Mouse (Mus musculus): ENCODE results near the gene Epha10. TPM values are rescaled to one million over a fixed set of nuclear protein-coding genes. Genes with fewer than 3 reads are reported as not detected.
"Not testable (repeated sequence)": the region's sequence is repeated elsewhere in the genome, so short reads cannot be mapped to it uniquely, and the experiment has no call there.

The Epha10 gene
- polyA plus RNA-seq, 3 experiments from 2014 or later: not detected

DNA sequence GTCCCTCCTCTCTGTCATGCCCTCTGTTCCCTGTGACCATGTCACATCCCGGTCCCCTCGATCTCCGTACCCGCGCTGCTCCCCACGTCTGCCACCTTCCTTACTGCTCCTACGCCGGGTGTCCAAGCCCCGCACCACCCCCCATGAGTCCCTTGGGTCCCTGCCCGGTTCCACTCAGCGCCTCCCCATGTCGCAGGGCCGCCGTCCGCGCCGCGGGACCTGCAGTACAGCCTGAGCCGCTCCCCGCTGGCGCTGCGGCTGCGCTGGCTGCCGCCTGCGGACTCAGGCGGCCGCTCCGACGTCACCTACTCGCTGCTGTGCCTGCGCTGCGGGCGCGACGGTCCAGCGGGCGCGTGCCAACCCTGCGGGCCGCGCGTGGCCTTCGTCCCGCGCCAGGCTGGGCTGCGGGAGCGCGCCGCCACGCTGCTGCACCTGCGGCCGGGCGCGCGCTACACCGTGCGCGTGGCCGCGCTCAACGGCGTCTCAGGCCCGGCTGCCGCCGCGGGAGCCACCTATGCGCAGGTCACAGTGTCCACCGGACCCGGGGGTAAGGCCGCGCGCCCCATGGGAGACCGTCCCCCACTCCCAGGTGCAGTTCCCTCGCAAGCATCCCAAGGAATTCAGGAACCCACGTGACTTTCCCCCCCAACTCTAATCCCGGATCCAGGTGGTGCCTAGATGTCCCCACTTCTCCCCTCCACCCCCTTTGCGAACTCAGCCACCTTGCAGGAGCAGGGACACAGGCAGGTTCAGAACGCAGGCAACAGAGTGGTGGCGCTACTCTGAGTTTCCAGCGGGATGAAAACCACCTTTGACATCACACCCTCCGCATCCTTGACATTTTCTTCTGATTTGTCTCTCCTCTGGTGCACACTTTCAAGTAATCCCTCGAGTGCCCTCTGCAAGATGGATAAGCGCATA is 14.1 kb downstream of the Epha10 start:
- no peak for ATAC-seq

DNA sequence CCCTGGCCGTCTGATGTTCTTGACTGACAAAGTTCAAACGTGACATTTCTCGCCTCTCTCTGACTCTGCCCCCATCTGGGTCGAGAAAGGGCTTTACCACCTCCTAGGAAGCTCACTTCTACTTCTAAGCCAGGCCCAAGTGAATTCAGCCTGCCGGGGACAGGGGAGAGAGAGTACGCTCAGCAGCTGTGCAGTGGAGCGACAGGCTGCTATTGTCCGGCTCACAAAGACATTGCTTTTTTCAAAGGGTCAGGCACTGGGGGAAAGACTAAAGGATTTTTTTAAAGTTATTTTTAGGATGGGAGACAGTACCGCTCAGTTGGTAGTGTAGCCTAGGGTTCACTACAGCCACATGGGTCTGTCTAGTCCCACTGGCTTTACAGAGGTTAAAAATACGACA is 17.7 kb downstream of the Epha10 start:
- ATAC-seq: no peak

DNA sequence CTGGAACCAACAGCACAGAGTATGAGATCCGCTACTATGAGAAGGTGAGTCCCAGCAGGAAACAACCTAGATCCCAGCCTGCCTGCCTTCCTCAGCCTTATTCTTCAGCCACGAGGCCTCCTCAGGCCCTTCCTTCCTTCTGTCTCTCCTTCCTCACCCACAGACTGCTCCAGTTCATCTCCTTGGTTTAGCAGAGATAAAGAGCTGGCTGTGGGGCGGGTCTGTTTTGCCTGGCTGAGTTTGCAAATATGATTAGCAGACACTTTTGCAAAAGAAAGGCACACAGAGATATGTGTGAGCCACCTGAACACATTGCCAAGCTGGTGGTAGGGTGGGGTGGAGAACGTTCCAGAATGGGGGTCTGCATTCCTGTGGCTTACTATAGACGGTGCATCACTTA is 19.2 kb downstream of the Epha10 start:
- no peak for ATAC-seq

DNA sequence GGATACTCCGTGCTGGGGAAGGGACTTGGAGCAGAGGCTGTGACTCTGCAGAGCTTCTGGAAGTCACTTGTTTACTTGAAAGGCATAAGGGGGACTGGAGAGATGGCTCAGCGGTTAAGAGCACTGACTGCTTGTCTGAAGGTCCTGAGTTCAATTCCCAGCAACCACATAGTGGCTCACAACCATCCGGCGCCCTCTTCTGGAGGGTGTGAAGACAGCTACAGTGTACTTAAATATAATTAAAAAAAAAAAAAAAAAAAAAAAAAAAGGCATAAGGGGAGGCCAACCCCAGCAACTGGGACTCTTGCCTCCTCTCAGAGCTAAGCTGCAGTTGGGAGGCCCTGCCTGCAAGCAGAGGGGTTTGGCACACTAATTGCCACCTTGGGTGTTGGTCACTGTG is 24.7 kb downstream of the Epha10 start:
- no peak for ATAC-seq

DNA sequence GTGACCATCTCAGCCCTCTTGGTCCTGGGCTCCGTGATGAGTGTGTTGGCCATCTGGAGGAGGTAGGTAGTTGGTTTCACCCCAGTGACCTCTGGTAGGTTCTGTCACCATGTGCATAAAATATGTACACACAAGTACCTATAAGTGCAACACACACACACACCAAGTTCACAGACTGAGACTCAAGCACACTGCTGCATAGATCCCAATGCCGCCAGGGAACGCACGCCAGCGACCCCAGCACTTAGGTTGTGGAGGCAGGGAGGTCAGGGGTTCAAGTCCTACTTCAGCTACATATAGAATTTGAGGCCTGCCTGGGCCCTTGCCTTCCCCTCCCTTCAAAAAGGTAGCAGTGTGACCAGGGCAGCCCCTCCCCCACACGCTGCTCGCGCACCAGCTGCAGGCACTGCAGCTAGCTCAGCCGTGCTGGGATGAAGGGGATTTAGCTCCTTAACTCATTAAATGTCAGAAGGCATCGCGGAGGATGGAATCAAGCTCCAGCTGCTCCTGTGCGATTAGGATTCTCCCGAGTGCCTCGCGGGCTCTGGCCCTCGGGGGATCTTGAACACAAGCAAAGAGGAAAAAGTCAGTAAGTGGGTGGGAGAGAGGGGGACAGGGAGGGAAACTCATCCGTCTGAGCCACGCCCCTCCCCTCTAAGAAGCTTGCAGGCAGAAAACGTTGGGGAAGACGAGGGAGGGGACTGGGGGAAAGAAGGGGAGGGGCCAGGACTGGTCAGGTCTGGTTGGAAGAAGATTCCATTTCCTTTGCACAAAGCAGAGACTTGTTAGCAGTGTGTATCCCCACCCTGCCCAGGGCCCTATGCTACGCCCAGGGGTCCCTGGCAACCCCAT is 25.5 kb downstream of the Epha10 start:
- no peak for ATAC-seq

DNA sequence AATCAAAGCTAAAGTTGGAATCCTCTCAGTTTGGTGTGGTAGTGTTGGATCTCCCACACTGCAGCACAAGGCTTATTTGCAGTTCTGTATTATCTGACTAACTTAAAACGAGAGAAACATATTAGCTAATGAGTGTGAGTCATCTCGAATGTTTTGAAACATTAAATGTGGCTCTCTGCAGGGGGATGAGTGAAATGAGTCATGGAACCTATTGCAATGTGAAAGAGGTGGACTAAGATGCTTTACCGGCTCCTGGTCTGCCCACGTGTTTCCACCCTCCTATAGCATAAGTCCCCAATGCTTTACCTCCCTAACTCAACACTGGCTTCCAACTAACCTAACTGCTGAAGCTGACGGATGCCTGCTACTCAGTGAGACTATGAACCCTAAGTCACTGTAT is 47.4 kb downstream of the Epha10 start:
- peak; percentile 82 for ATAC-seq

DNA sequence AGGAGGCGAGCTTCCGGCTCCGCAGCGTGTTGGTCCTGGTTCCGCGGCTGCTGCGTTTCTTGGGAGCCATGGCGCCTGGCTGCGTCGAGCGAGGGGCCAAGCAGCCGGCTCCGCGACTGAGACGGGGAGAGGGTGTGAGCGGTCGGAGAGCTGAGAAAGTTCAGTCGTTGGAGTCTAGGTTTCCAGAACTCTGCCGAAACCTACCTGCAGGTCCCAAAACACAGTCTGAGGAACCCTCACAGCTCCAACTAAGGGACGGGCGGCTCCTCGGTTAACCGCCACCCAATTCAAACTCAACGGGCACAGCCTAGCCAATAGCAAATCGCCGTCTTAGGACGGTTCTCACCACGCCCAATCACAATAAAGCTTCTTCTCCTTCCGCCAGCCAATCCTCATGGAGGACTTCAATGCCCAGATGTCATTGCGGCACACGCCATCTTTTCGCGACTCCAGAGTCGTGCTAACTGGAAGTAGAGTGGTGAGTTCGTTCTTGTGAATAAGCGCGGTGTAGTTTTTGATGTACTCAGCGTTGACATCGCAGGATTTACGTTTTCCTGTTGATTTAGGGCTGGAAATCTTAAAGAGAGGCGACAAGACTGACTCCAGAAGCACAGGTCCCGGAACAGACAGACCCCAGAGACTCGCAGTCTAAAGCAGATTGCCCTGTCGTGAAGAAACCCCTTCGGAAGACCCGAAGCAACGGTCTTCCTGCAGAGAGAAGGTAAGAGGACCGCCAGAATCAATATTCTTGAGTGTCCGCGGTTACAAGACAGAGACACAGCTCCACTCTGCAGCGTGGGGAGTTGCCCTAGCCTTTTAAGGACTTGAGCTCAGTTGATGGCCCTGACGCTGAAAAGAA is 56.1 kb downstream of the Epha10 start, which contains the start of gene 9930104L06Rik:
TSS of gene 9930104L06Rik (plus strand) at position 436 of the 859 bp plus-strand sequence.
- peak; percentile 100 for ATAC-seq

DNA sequence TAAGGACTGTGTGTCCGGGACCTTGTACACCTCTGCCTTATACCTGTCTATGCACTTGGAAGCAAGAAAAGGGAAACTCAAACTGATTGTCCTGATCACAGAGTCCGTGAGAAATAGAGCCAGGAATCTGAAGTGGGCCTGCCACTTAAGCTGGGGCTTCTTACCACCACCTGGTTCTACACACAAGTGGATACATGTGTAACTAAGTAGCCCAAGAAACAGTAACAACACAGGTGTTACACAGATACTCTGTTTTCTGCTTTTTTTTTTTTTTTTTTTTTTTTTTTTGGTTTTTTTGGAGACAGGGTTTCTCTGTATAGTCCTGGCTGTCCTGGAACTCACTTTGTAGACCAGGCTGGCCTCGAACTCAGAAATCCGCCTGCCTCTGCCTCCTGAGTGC is 58.5 kb downstream of the Epha10 start, which contains the start of gene Cdca8:
TSS of gene Cdca8 (minus strand) at position 101 of the 400 bp plus-strand sequence.
- not testable (repeated sequence) for ATAC-seq

DNA sequence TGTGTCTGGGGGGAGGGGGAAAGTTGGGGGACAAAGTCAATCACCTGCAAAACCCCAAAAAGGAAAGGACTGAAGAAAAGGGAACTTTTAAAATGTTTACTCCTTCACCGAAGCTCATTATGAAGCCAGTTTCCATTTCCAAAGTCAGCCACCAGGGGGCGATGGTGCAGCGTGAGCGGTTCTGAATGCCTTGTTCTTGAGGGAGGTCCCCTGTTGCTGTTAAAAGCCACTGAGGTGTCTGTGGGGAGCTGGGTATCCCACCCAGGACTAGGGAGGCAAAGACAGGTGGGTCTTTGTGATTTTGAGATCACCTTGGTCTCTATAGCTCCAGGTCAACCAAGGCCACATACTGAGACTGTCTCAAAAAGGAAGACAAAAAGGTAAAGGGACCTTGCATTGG is 62.3 kb downstream of the Epha10 start:
- peak; percentile 82 for ATAC-seq

DNA sequence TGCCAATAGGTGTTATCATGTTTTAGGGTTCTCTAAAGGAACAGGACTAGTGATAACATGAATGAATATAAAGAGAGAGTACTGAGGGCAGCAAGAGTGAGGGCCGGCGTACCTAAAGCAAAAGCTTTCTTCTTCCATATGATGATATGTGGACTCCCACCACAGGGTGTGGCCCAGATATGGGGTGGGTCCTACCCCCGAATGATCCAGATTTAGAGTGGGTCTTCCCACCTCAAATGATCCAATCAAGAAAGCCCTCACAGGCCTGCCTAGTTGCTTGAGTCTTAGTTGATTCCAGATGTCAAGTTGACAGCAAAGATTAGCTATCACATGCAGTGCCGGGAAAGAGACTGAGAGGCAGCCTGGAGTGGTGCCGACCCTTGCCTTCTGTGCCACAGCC is 63.1 kb downstream of the Epha10 start:
- ATAC-seq: no peak

DNA sequence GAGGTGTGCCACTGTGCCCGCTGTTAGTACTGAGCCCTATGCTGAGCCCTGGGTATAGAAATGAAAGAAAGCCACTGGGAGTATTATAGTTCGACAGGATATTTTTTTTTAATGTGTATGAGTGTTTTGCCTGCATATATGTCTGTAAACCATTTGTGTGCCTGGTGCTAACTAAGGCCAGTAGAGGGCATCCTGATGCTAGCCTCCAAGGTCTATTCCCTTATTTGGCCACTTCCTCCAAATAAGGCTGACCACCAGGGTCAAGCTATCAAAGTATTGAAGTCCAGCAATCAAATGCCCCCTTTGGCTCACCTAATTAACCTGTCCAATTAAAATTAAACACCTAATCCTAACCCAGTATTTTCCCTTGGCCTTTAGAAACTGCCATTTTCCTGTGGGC is 64.3 kb downstream of the Epha10 start:
- ATAC-seq: no peak

DNA sequence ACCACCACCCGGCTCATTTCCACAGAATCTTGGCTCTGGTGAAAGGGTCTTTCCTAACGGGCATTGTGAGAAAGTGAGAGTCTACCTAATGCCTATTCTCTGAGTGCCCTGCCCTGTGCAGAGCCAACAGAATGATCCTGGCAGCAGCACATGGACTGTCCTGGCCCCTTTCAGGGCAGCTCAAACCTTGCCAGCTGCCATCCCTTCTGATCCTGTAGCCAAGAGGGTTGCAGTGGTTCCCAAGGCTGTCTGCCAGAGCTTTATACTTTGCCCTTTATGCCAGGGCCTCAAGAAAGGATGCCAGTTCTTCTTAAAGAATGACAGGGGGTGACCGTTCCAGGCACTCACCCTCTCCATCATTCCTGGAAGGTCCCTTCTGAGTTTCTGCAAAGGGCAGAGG is 68.8 kb downstream of the Epha10 start:
- no peak for ATAC-seq

DNA sequence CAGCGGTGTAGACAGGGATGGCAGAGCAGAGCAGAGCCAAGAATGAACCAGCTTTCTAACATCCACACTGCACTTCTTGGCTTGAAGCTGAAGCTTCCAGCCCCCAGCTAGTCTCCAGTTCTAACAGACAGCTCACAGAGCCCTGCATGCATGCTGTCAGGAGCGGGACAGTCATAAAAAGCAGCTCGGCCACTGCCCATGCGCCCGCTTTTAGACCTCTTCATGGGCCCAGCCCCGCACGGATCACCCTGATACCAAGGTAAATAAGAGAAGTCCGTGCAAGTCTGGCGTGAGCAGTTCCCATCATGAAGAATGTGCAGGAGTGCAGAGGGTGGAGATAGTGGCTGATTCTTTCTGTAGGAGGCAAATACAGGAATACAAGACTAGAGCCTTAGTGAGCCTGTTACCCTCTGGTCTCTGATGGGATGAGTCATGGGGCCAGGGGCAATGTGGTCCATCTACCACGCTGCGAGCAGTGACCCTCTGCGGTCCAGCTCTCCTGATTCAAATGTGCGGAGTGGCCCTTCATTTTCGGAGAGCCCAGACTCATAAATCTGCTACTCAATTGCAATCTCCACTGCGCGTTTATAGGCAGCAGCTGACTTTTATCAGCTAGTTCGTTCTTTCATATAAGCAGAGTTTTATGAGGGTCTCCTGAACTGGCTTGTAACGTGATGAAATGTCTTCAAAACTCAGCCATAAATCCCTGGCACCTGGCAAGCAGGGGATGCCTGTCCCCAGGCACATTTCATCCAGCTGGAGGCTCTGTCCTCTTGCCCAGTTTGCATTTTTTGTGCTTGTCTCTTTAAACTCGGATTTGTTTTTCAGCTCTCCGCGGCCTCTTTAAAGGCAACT is 69.7 kb downstream of the Epha10 start:
- ATAC-seq: no peak

DNA sequence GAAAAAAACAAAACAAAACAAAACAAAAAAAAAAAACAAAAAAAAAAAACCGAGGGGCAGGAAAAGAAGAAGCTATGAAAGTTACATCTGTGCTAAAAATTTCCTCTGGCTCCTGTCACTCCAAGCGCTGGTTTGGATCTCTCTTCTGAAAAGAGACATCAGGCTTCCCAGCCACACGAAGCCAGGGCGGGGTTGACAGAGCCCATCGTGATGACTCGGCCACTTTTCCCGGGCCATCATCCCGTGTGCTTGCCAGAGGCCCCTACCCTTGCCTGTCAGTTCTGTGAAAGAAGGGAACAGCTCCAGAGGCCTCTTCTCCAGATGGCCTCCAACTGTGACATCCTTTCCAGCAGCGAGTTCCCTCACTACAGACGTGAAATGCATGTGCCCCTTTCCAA is 70.3 kb downstream of the Epha10 start:
- no peak for ATAC-seq

DNA sequence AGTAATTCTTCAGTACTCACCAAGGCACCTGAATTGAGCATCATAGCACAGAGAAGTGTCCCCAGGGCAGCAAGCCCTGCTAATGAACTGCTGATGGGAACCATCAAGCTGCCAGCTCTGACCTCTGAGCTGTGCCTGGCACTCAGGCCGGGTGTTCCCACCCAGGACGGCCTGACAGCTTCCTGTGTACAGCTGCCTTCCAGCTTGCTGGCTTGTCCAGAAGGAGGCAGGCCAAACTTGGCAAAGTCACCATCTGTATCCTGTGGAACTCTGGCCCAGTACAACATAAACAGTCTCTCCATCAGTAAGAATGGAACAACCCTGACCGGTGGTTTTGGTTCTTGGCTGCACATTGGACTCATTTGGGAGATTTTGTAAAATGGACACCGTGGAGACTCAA is 72.8 kb downstream of the Epha10 start:
- no peak for ATAC-seq

DNA sequence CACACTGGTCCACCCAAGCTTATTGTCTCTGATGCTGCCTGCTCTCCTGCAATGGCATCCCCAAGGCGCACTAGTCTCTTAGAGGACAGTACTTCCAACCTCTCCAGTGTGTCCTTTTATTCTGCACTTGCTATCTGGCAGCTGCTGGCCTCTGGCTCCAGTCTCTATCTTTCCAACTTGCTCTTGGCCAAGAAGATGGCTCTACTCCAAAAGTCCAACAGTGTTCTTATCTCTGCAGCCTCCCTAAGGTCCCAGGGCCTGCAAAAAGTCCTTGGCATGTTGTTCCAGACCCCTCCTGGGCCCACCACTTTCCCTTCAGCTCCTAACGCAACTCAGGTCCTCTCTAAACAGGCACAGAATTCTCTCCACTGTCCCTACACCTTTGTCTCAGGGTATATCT is 76.6 kb downstream of the Epha10 start:
- no peak for ATAC-seq

DNA sequence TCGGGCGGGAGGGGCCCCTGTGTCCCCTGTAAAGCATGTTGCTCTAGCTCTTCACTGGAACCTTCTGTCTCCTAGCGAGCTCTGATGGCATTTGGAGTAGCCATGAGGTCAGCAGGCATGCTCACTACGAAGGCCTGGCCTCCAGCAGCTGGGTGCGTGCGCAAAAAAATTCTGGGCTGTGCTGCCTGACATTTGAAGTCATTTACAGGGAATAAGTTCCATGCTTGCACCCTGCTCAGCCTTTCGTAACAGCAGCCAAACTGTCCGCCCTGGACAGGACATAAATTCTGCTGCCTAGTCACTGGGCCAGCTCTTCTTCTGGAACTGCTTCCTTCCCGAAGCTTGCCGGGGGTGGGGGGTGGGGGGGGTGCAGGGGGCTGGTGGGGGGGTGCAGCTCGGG is 78.4 kb downstream of the Epha10 start:
- no peak for ATAC-seq

DNA sequence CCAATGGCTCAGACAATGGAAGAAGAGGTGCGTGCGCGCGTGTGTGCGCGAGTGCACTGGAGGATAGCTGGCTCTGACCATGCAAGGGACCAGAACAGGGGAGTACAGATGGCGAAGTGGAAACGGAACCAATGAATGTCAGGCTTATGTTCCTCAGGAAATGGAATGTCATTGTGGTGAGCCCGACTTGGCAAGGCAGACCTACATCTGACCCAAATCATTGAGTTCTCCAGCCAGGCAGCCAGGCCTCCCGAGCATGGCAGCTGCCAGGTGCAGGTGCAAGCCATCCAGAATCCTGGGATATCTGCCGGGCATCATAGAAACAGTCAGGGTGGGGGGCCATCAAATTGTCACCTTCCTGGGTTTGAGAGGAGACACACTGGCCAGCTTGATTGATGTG is 80.2 kb downstream of the Epha10 start:
- ATAC-seq: no peak

DNA sequence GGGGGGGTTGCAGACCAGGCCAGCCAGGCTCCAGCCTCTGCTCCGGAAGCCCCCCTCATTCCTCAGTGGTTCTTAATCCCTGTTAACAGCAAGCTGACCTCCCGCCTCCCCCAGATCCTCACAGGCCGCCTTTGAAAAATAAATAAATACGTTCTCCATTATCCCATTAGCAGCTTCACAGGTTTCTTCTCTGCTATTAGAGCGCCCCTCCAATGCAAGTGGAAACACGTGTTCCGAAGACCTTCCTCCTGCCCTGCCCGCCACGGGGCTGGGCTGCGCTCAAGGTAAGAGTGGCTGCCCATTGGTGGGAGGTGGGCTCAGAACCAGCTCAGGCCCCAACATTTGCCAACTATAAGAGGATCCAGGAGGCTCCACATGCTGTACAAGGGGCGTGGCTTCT is 81.9 kb downstream of the Epha10 start:
- ATAC-seq: no peak

DNA sequence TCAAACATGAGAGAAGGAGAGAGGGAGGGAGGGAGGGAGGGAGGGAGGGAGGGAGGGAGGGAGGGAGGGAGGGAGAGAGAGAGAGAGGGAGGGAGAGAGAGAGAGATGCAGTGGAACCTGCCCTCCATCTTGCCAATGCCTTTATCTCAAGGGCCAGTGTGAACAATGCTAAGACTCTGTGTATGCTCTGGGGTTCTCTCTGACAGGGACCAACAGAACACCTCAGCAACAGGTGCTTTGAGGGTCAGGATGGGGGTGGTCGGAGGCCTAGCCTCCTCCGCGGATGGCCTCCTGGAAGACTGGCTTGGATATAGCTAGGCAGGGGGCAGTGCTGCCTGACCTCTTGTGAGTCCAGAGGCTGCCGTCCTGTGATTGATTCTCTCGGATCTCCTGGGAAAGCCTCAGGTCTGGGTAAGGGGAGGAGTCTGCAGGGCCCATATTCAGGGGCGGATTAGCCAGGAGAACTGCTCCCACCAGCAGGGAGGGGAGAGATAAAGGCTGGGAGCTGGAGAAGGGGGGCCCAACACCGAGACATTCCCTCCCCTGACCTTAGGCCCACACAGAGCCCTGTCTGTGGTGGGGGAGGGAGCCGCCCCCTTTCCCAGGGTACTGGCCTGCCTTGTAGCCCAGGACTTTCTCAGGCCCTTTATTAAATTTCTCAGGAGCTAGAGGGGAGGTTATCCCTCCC is 84.4 kb downstream of the Epha10 start:
- ATAC-seq: no peak
